Mouse (Mus musculus): ENCODE measurements around the gene Dek. TPM values are rescaled to one million over a fixed set of nuclear protein-coding genes. Genes with fewer than 3 reads are reported as not detected.
A peak's percentile ranks its signal among the peaks of the same experiment; 100 is the strongest.

Dek gene
- polyA plus RNA-seq, 1 experiment from 2014 or later: 419 TPM

GRCm38 (mm10) chr13:47071871-47072270, 34.1 kb downstream of the Dek start:
- Histone ChIP-seq H3K4me3 (replicated peaks) (no peak overlapping the region), H3K4me1 (no peaks in the 10 kb centered on the region), H3K27me3 (no peaks in the 10 kb centered on the region), H3K36me3 (replicated peaks) (peaks cover 55% of the 10 kb centered on the region), H3K4me2 (no peak overlapping the region), H3K9me3 (no peaks in the 10 kb centered on the region), H3K27ac (no peak overlapping the region), H3K9ac (no peak overlapping the region)
- no peak for ATAC-seq (ENCODE audit: low FRiP score)
- 91% methylated on average over 13 of the region's 13 CpGs for WGBS

GRCm38 (mm10) chr13:47070329-47071080, 35.5 kb downstream of the Dek start:
- Histone ChIP-seq H3K4me1 (no peaks in the 10 kb centered on the region), H3K4me3 (replicated peaks) (no peak overlapping the region), H3K27me3 (no peaks in the 10 kb centered on the region), H3K9ac (no peak overlapping the region), H3K27ac (no peak overlapping the region), H3K9me3 (no peaks in the 10 kb centered on the region), H3K4me2 (no peak overlapping the region), H3K36me3 (replicated peaks) (peaks cover 59% of the 10 kb centered on the region)
- ATAC-seq (ENCODE audit: low FRiP score): no peak
- WGBS: 84% methylated on average over 15 of the region's 15 CpGs

GRCm38 (mm10) chr13:47067001-47067400, 39.0 kb downstream of the Dek start:
- 95% methylated on average over 6 of the region's 6 CpGs for whole genome bisulfite sequencing
- Histone ChIP-seq H3K27me3 (no peaks in the 10 kb centered on the region), H3K4me1 (no peaks in the 10 kb centered on the region), H3K9ac (no peak overlapping the region), H3K4me3 (replicated peaks) (no peak overlapping the region), H3K4me2 (no peak overlapping the region), H3K27ac (no peak overlapping the region), H3K36me3 (replicated peaks) (peaks cover 53% of the 10 kb centered on the region), H3K9me3 (no peaks in the 10 kb centered on the region)
- ATAC-seq (ENCODE audit: low FRiP score): no peak

- Histone ChIP-seq H3K36me3 (replicated peaks) (peaks cover 50% of the 10 kb centered on the region), H3K9ac (no peak overlapping the region), H3K4me3 (replicated peaks) (no peak overlapping the region), H3K4me1 (no peaks in the 10 kb centered on the region), H3K27me3 (no peaks in the 10 kb centered on the region), H3K27ac (no peak overlapping the region), H3K9me3 (no peaks in the 10 kb centered on the region), H3K4me2 (no peak overlapping the region)
- no peak for ATAC-seq (ENCODE audit: low FRiP score)
- WGBS: 96% methylated on average over 10 of the region's 10 CpGs
Observed at GRCm38 (mm10) chr13:47066516-47066915, 39.5 kb downstream of the Dek start.

DNA sequence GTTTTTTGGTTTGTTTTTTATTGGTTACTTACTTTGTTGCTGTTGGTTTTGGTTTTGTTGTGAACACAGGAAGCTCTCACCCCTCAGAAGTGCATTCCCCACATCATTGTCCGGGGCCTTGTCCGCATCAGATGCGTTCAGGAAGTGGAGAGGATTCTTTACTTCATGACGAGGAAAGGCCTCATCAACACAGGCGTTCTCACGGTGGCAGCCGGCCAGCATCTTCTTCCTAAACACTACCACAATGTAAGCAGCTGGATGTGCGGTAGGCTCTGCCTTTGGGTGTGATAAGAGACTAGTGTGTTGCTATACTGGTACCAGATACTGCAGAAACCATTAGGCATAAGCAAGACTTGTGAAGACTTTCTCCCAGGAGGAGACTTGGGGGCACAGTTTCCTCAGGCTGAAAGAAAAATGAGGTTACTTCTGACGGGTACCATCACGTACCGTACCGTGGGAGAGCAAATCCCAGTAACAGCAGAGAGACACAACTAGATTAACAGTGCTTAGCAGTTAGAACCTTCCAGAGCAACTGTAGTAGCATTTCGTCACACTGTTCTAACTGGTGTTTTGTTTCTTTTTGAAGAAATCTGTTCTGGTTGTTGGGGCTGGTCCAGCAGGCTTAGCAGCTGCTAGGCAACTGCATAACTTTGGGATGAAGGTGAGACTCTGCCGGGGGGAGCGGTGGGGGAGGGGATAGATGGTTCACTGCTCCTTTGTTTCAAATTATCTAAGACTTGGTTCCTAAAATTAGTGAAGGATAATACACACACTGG, 41.8 kb downstream of the Dek start:
- no peaks in the 10 kb centered on the region for H3K9me3 ChIP-seq
- WGBS: 91% methylated on average over 15 of the region's 15 CpGs
- no peak overlapping the region for H3K27ac ChIP-seq
- H3K4me2 ChIP-seq: no peak overlapping the region
- no peak overlapping the region for H3K9ac ChIP-seq
- H3K36me3 ChIP-seq (replicated peaks): peaks cover 62% of the 10 kb centered on the region
- H3K27me3 ChIP-seq: no peaks in the 10 kb centered on the region
- no peaks in the 10 kb centered on the region for H3K4me1 ChIP-seq
- no peak overlapping the region for H3K4me3 ChIP-seq (replicated peaks)
- no peak for ATAC-seq (ENCODE audit: low FRiP score)

DNA sequence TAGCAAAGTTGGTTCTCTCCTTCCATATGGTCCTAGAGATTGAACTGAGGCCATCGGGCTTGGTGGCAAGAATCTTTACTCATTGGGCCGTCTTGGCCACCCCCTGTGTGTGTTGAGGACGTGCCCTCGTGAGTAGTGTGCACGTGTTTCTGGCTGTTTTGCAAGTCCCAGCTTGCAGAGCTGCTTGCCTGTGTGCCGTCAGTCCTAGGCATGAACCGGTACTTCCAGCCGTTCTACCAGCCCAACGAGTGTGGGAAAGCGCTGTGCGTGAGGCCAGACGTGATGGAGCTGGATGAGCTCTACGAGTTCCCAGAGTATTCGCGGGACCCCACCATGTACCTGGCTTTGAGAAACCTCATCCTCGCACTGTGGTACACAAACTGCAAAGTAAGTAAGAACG, 43.2 kb downstream of the Dek start:
- no peaks in the 10 kb centered on the region for H3K4me1 ChIP-seq
- no peak for ATAC-seq (ENCODE audit: low FRiP score)

DNA sequence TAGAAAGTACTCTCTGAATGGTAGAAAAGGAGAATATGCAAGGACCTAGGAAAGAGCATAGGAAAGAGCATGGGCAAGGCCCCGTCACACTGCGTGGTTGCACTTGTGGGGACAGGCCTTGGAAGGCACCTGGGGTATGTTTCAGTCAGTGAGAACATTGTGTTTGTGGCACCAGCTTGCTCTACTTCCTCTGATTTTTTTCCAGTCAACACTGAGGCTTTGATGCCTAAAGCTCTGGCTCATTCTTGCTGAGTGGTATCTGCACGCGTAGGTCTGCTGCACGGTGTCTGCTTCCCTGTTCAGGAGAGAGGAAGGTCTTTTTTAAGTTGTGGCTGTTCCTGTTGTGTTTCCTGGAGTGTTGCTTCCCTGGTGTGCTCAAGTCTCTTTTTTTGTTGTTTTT, 49.2 kb downstream of the Dek start:
- H3K9ac ChIP-seq: no peak overlapping the region
- H3K9me3 ChIP-seq: no peaks in the 10 kb centered on the region
- no peak overlapping the region for H3K4me3 ChIP-seq (replicated peaks)
- H3K27ac ChIP-seq: no peak overlapping the region
- WGBS: 97% methylated on average over 5 of the region's 5 CpGs
- no peak for ATAC-seq (ENCODE audit: low FRiP score)
- H3K4me1 ChIP-seq: peaks cover 5% of the 10 kb centered on the region
- H3K27me3 ChIP-seq: no peaks in the 10 kb centered on the region
- H3K36me3 ChIP-seq (replicated peaks): peaks cover 52% of the 10 kb centered on the region
- H3K4me2 ChIP-seq: no peak overlapping the region

More for the DNA sequence above, 43.2 kb downstream of the Dek start:
- H3K4me3 ChIP-seq (replicated peaks): no peak overlapping the region
- H3K27me3 ChIP-seq: no peaks in the 10 kb centered on the region
- no peak overlapping the region for H3K4me2 ChIP-seq
- no peak overlapping the region for H3K9ac ChIP-seq
- WGBS: 94% methylated on average over 17 of the region's 17 CpGs
- H3K36me3 ChIP-seq (replicated peaks): peaks cover 60% of the 10 kb centered on the region
- no peaks in the 10 kb centered on the region for H3K9me3 ChIP-seq
- H3K27ac ChIP-seq: no peak overlapping the region

- peaks cover 51% of the 10 kb centered on the region for H3K36me3 ChIP-seq (replicated peaks)
- H3K4me2 ChIP-seq: no peak overlapping the region
- H3K4me3 ChIP-seq (replicated peaks): no peak overlapping the region
- ATAC-seq (ENCODE audit: low FRiP score): no peak
- H3K4me1 ChIP-seq: peaks cover 5% of the 10 kb centered on the region
- no peaks in the 10 kb centered on the region for H3K9me3 ChIP-seq
- no peak overlapping the region for H3K9ac ChIP-seq
- no peak overlapping the region for H3K27ac ChIP-seq
- WGBS: 93% methylated on average over 11 of the region's 11 CpGs
- no peaks in the 10 kb centered on the region for H3K27me3 ChIP-seq
Observed at GRCm38 (mm10) chr13:47056126-47056525, 49.9 kb downstream of the Dek start.

GRCm38 (mm10) chr13:47053971-47054370, 52.0 kb downstream of the Dek start:
- Histone ChIP-seq H3K4me3 (replicated peaks) (no peak overlapping the region), H3K36me3 (replicated peaks) (peaks cover 56% of the 10 kb centered on the region), H3K4me1 (peaks cover 5% of the 10 kb centered on the region), H3K27ac (peak overlapping the region; percentile 70), H3K27me3 (no peaks in the 10 kb centered on the region), H3K9ac (no peak overlapping the region), H3K9me3 (no peaks in the 10 kb centered on the region), H3K4me2 (no peak overlapping the region)
- peak; percentile 73; the same call in 1 of the 2 replicates for ATAC-seq (ENCODE audit: low FRiP score)
- 32% methylated on average over 10 of the region's 10 CpGs for WGBS

DNA sequence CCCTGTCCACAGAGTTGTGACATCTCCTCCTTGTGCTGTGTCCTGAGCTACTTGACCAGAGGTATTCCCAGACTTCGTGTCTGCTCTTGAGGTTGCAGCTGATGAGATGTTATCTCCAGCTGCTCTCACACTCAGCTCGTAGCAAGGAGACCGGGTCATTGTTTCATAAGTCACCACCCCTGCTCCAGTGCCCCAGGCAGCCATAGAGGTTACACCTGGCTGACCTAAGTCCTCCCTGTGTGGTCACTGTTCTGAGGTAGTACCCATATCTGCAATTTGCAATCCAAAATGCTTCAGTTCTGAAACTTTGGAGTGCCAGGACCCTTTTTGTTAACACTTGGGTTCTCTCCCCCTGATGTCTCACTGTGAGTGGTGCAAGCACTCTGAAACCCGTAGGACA, 56.0 kb downstream of the Dek start:
- H3K36me3 ChIP-seq (replicated peaks): peaks cover 47% of the 10 kb centered on the region
- H3K27me3 ChIP-seq: no peaks in the 10 kb centered on the region
- 90% methylated on average over 4 of the region's 4 CpGs for WGBS
- ATAC-seq (ENCODE audit: low FRiP score): no peak
- H3K4me2 ChIP-seq: no peak overlapping the region
- no peaks in the 10 kb centered on the region for H3K9me3 ChIP-seq
- no peak overlapping the region for H3K4me3 ChIP-seq (replicated peaks)
- H3K9ac ChIP-seq: no peak overlapping the region
- H3K4me1 ChIP-seq: peaks cover 5% of the 10 kb centered on the region
- H3K27ac ChIP-seq: no peak overlapping the region

GRCm38 (mm10) chr13:47047996-47048395, 58.0 kb downstream of the Dek start:
- 91% methylated on average over 4 of the region's 4 CpGs for WGBS
- no peak overlapping the region for H3K27ac ChIP-seq
- H3K36me3 ChIP-seq (replicated peaks): peaks cover 42% of the 10 kb centered on the region
- no peak for ATAC-seq (ENCODE audit: low FRiP score)
- H3K4me3 ChIP-seq (replicated peaks): no peak overlapping the region
- H3K27me3 ChIP-seq: no peaks in the 10 kb centered on the region
- no peak overlapping the region for H3K4me2 ChIP-seq
- no peaks in the 10 kb centered on the region for H3K9me3 ChIP-seq
- no peak overlapping the region for H3K9ac ChIP-seq
- H3K4me1 ChIP-seq: peaks cover 11% of the 10 kb centered on the region

DNA sequence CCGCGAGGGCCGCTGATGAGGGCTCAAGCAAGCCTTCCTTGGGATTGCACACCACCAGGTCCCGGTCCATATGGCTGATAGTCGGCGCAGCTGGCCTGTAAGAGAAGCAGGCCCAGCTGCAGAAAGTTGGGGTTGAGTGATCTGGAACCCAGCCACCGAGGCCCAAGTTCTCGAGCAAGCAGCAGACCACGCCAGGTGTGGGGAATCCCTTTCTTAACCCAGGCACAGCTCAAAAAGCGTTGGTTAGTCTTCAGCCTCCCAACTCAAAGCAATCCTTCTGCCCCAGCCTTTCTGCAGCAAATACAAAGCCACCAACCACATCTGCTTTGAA, 61.4 kb downstream of the Dek start, which contains the start of gene Tpmt:
TSS of gene Tpmt (minus strand) at position 121 of the 331 bp plus-strand sequence.
- WGBS: 22% methylated on average over 10 of the region's 10 CpGs
- Histone ChIP-seq H3K9ac (peak within 1 kb of the TSS; percentile 81), H3K36me3 (replicated peaks) (peaks cover 12% of the 10 kb centered on the region), H3K4me1 (peaks cover 15% of the 10 kb centered on the region), H3K9me3 (no peaks in the 10 kb centered on the region), H3K4me3 (replicated peaks) (peak within 1 kb of the TSS; percentile 85), H3K4me2 (peak within 1 kb of the TSS; percentile 100), H3K27ac (peak within 1 kb of the TSS; percentile 78), H3K27me3 (no peaks in the 10 kb centered on the region)
- ATAC-seq (ENCODE audit: low FRiP score): no peak
